8 mouse cellular contexts compared by ENCODE assay signal in the genomic region with DNA sequence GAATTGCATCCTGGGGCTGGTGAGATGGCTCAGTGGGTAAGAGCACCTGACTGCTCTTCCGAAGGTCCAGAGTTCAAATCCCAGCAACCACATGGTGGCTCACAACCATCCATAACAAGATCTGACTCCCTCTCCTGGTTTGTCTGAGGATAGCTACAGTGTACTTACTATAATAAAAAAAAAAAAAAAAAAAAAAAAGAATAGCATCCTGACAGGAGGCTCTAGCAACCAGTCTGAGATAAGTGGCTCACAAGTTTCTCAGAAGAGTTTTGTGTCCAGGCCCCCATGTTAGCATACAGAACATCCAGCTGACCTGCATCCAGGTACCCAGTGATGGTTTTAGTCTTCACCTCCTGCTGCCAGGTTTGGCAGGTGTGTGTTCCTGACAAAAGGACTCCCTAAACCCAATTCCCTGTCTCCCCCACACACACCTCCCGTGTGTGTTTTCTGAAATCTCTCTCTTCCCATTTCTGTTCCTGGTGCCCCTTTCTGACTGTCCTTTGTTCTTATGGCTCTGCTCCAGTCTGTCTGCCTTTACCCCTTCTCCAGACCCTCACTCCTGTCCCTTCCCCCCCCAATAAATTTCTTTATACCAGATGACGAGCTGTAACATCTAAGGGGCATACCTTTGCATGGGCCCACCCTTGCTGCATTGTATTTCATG. TPM values are rescaled to one million over a fixed set of nuclear protein-coding genes. Genes with fewer than 3 reads are reported as not detected.
DNase-seq lines count a peak whose midpoint lies in the region; ATAC-seq lines count a peak whose summit lies in the region.

No protein-coding gene starts in this region.

- peak; percentile 14 for DNase-seq in embryo, embryonic 10.5 days (ENCODE audit: low spot score)
- no peak for DNase-seq in embryo, embryonic 10 days (ENCODE audit: low spot score)
- DNase-seq in thymus, postnatal 25 days = peak; percentile 13
- DNase-seq in thymus, postnatal 36 days = no peak
- no peak for DNase-seq in spleen, postnatal 4 days (ENCODE audit: low spot score in 2 of 2)
- no peak for DNase-seq in kidney, adult 8-10 months

- H3K9ac ChIP-seq in limb, embryonic 13.5 days = peak overlapping the region; percentile 71
- H3K9ac ChIP-seq in stomach, embryonic 16.5 days (ENCODE audit: low read length) = peak overlapping the region; percentile 100

- peaks cover 17% of the 10 kb centered on the region for H3K4me1 ChIP-seq in limb, embryonic 13.5 days
- peaks cover 15% of the 10 kb centered on the region for H3K4me1 ChIP-seq in stomach, embryonic 16.5 days (ENCODE audit: control insufficient read depth, insufficient read depth, low read length)

- H3K27ac ChIP-seq in limb, embryonic 13.5 days = peak overlapping the region; percentile 100
- H3K27ac ChIP-seq in stomach, embryonic 16.5 days (ENCODE audit: low read length) = peak overlapping the region; percentile 100

- ATAC-seq in limb, embryonic 13.5 days (ENCODE audit: low FRiP score, low read depth) = no peak
- no peak for ATAC-seq in stomach, embryonic 16.5 days (ENCODE audit: insufficient read depth, low FRiP score)

- no peaks in the 10 kb centered on the region for H3K9me3 ChIP-seq in limb, embryonic 13.5 days
- H3K9me3 ChIP-seq in stomach, embryonic 16.5 days (replicated peaks; ENCODE audit: control insufficient read depth, low read length) = no peaks in the 10 kb centered on the region

- H3K4me3 ChIP-seq in limb, embryonic 13.5 days = peak overlapping the region; percentile 91
- peak overlapping the region; percentile 95 for H3K4me3 ChIP-seq in stomach, embryonic 16.5 days (replicated peaks; ENCODE audit: low read length)

- no peaks in the 10 kb centered on the region for H3K36me3 ChIP-seq in limb, embryonic 13.5 days
- H3K36me3 ChIP-seq in stomach, embryonic 16.5 days (ENCODE audit: control insufficient read depth, insufficient read depth, low read length) = no peaks in the 10 kb centered on the region

- 45% methylated on average over 3 of the region's 3 CpGs for WGBS in limb, embryonic 13.5 days
- WGBS in stomach, embryonic 16.5 days = 42% methylated on average over 3 of the region's 3 CpGs

- H3K4me2 ChIP-seq in limb, embryonic 13.5 days (replicated peaks) = peak overlapping the region; percentile 93
- peak overlapping the region; percentile 84 for H3K4me2 ChIP-seq in stomach, embryonic 16.5 days (ENCODE audit: low read depth, low read length)

- no peaks in the 10 kb centered on the region for H3K27me3 ChIP-seq in limb, embryonic 13.5 days
- H3K27me3 ChIP-seq in stomach, embryonic 16.5 days (ENCODE audit: control insufficient read depth, insufficient read depth, low read length) = no peaks in the 10 kb centered on the region

RNA-seq across cellular contexts. Expression of a gene that starts 2.2 kb away (rescaled TPM):
- 18.2 and 18.5 TPM in 2 replicates for polyA plus RNA-seq in limb, embryonic 13.5 days (2015; fragmentation: Nextera tagmentation; extraction: Ambion mirVana)
- polyA plus RNA-seq in stomach, embryonic 16.5 days (2015; fragmentation: Nextera tagmentation; extraction: Ambion mirVana) = 9.7 and 10.4 TPM in 2 replicates

RNA-seq across cellular contexts. Expression of a gene that starts 10.9 kb away (rescaled TPM):
- polyA plus RNA-seq in limb, embryonic 13.5 days (2015; fragmentation: Nextera tagmentation; extraction: Ambion mirVana) = 359 and 362 TPM in 2 replicates
- polyA plus RNA-seq in stomach, embryonic 16.5 days (2015; fragmentation: Nextera tagmentation; extraction: Ambion mirVana) = 256 and 262 TPM in 2 replicates

RNA-seq across cellular contexts. Expression of a gene that starts 54.1 kb away (rescaled TPM):
- polyA plus RNA-seq in limb, embryonic 13.5 days (2015; fragmentation: Nextera tagmentation; extraction: Ambion mirVana) = 44.2 and 44.9 TPM in 2 replicates
- 38.4 and 44.2 TPM in 2 replicates for polyA plus RNA-seq in stomach, embryonic 16.5 days (2015; fragmentation: Nextera tagmentation; extraction: Ambion mirVana)

Comparison
In these comparisons a context has a peak if more than half of its experiments do, and no peak if none do; other contexts are left out.
1. DNase-seq: peak in embryo, embryonic 10.5 days (single experiment) and thymus, postnatal 25 days (single experiment); none in embryo, embryonic 10 days (single experiment), thymus, postnatal 36 days (0 of 2), spleen, postnatal 4 days (0 of 2) and kidney, adult 8-10 months (0 of 2).